Mouse (Mus musculus) megakaryocyte, embryonic 14.5 days (primary cell): ENCODE measurements around the gene Rhbdd1.

Source experiments
- FLI1 ChIP-seq: IDR thresholded peaks from 2 replicates; pipeline ENCODE4 v1.6.1; 2012; ENCODE audit warnings: low read length, inconsistent platforms, mixed read lengths
- GATA1 ChIP-seq: IDR thresholded peaks from 3 replicates; pipeline ENCODE4 v1.6.1; 2012; ENCODE audit warnings: mixed read lengths, low read length, inconsistent platforms, borderline replicate concordance

DNA sequence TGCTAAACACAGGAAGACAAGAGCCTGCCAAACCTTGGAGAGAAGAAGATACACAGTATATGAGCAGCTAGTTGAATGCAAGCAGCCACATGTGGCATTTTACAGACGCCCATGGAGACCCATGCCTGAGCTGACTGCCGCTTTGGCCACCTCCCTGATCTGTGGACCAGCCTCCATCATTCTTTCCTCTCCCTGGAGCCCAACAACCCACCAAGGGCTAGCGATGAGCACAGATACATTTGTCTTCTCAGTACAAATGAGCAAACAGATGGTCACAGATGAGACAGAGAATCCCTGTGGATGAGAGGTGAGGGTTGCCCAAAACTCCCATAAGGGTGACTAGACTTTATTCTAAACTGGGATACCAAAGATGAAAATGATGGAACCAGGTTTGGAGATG lies 137.8 kb downstream of the Rhbdd1 start:
- TF ChIP-seq FLI1: no peak
- no peak for TF ChIP-seq GATA1
